Mouse (Mus musculus) right cerebral cortex, postnatal 4 days (tissue): Measurements from ENCODE around the gene Sepsecs.
"Not testable (repeated sequence)": the region's sequence is repeated elsewhere in the genome, so short reads cannot be mapped to it uniquely, and the experiment has no call there.

Experiments
- DNase-seq: peaks from one replicate; pipeline ENCODE4 v3.0.0-alpha.2; 2022

Gene Sepsecs

GRCm38 (mm10) chr5:52669426-52670191, at the start of gene Sepsecs:
TSS of gene Sepsecs (minus strand) at chr5:52669708.
- DNase-seq, result peak; percentile 97

- DNase-seq, result no peak
These were observed 47.4 kb upstream of the Sepsecs start for GRCm38 (mm10) chr5:52716742-52717448.

GRCm38 (mm10) chr5:52712704-52713103, 43.2 kb upstream of the Sepsecs start:
- DNase-seq, result no peak

DNA sequence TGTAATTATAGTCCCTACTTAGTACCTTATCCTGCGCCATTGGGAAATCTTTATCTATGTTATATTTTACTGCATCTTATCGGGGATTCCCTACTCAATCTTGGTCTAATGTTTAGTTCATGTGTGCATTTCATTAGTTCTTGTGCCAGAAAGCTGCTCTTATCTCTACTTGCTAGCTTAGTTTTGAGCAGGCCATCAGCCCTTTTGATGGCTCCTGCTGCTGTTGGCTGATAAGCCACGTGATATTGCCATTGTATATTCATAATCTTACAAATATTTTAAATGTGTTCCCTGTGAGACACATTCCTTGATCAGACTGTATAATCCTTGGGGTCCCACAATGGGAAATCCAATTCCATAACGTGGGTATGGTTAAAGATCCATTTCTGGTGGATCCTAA, 35.1 kb upstream of the Sepsecs start:
- no peak for DNase-seq

DNA sequence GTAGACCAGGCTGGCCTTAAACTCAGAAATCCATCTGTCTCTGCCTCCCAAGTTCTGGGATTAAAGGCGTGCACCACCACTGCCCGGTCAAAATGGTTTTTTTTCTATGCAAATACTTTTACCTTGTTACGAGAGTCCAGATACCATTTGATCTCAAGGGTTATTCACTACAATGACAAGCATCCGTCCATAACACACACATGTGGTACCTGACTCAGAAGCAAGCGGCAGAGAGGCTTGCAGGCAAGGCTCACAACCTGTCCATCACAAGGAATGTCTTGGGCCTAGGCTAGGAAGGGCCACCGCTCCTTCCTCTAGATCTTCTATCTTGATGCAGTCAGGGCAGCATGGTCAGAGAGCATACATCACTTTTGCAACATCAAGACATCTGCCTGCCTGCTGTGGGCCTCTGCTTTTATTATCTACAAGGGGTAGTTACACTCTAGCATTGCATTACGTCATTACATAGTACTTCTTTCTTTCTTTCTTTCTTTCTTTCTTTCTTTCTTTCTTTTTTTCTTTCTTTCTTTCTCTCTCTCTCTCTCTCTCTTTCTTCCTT, 28.5 kb upstream of the Sepsecs start:
- DNase-seq, result not testable (repeated sequence)

- no peak for DNase-seq
These were observed 27.8 kb upstream of the Sepsecs start for GRCm38 (mm10) chr5:52697291-52697690.

- no peak for DNase-seq
These were observed 18.4 kb upstream of the Sepsecs start for GRCm38 (mm10) chr5:52687741-52688455.

- DNase-seq, result no peak
These were observed 11.6 kb upstream of the Sepsecs start for GRCm38 (mm10) chr5:52681111-52681510.

DNA sequence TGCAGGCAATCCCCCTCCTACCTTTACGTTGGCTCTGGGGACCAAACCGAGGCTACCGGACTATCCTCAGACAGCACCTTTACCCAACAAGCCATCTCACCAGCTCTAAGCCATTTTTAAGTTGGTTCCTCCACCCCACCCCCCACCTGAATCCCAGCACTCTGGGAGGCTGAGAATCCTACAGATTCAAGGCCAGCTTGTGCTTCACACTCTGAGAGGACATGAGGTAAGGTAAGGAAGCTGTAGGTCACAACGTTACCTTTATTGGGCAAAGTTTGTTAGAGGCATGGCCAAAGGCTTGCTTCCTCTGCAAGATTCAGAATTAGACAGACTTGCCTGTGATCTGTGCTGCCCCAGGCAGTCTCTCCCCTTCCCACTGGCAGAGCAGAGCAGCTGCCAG, 10.7 kb upstream of the Sepsecs start:
- DNase-seq, result no peak

DNA sequence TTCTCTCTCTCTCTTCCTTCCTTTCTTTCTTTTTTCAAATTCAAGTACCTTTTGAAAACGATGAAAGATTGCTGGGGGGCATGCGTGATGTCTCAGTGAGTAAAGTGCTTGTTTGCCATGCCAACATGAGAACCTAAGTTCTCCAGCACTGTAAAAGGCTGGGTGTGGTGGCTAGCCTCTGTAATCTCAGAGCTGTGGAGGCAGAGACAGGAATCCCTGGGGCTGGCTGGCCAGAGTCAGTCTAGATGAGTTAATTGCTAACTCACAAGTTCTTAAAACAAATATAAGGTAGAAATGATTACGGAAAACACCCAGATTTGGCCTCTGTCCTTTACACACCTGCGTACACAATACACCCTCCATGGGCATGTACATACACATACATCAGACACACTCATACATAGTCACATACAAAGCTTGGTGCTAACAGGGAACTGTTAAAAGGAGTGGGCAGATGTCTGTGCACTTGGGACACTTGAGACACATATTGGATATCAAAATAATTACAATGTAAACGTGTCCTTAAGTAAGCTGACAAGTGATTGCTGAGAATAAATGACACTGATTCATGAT, 9.1 kb upstream of the Sepsecs start:
- DNase-seq, result no peak

GRCm38 (mm10) chr5:52677126-52677525, 7.6 kb upstream of the Sepsecs start:
- DNase-seq, result no peak

DNA sequence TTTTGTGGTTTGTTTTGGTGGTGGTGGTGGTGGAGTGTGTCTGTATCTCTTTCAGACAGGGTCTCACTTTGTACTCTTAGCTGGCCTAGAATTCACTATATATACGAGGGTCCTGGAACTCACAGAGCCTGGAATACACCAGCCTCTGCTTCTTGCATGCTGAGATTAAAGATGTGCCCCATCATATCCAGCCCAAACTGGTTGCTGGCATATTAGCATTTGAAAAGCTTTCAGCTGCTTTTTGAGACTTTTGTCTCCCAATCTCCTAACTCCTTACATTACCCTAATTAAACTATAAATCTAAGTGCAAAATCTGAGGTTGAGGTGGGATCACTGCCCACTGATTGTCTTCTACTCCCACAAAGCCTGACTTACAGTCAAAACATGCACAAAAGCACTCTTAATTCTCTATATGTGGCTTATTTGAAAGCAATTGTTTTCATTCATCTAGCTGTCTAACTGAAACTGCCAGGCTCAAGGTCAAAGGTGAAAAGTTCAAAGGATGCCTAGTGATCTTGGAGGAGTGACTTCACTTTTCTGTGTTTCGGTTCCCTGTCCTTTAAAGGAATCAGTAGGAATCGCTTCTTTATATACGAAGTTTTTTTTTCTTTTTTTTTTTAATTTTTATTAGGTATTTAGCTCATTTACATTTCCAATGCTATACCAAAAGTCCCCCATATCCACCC, 5.0 kb upstream of the Sepsecs start:
- no peak for DNase-seq

GRCm38 (mm10) chr5:52673341-52673740, 3.8 kb upstream of the Sepsecs start:
- no peak for DNase-seq

DNA sequence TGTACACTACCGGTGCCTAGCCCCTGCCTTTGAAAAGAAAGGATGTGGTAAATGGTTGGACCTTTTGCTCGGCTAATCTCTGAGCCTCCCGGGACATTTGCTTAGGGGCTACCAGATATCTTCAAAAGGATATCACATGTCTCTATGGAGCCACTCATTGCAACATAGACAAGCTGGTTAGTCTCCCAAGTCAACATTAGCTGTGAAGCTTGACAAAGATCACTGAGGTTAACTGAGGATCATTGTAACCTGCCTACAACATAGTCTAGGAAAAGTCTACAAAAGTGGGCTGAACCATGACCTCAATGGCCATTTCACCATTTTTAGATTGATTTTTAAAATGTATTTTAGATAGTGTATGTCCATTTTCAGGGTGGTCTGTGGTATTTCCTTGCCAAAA, 1.2 kb upstream of the Sepsecs start:
- DNase-seq, result no peak

GRCm38 (mm10) chr5:52666766-52667165, 2.7 kb downstream of the Sepsecs start:
- DNase-seq, result no peak

DNA sequence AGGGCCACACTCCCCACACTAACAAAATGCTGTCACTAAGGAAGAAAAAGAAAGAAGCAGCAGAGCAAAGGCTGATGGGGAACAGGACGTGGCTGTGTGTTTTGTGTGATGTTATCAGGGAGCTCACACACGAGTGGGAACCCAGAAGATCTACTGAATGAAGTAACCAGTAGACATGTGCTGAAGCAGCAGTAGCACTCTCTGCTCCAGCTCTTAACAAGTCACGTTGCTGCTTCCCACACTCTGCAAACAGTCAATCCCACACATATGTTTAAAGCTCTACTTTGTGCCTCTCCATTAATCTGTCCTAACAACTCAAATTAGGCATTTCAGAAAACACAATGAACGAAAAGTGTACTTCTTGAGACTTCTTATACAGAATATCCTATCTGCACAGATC, 11.6 kb downstream of the Sepsecs start:
- DNase-seq, result no peak

GRCm38 (mm10) chr5:52657336-52657735, 12.2 kb downstream of the Sepsecs start:
- DNase-seq, result no peak

DNA sequence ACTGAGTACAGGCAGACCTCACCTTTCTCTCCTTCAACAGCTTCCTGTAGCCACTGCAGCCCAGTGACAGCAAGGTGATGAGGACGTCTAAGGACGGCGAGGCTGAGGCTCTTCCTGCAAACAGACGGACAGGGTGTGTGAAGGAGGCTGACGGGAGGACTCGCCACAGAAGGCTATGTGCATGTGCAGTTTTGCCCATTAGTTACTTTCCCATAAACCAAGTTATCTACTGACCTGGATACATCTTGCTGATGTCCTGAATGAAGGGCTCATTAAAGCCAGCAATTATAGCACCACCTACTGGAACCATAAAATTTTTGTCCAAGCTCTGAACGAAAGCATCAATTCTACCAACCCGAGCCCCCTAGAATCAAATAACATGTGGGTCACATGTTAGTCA, 13.5 kb downstream of the Sepsecs start:
- DNase-seq, result no peak

GRCm38 (mm10) chr5:52654961-52655360, 14.5 kb downstream of the Sepsecs start:
- DNase-seq, result no peak

DNA sequence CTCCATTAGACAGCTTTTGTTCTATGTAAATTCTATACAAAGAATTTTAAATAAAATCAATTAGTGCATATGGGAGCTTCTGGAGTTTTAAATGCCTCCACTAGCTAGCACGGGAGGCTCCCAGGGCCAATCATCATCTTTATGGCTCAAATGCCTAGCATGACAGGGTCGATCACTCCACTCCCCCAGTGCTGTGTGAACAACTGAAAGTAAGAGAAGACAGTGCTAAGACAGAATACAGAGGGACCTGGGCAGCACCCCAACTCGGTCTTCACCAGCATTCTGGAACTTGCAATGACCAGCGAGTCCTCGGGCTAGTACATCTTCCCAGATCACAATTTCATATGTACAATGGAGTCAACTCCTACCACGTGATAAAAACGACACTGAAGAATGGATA, 16.9 kb downstream of the Sepsecs start:
- no peak for DNase-seq

- no peak for DNase-seq
These were observed 17.4 kb downstream of the Sepsecs start for GRCm38 (mm10) chr5:52652086-52652485.
